Mouse (Mus musculus) bone marrow, adult 2 months (tissue): ENCODE measurements around the gene Ormdl1.

Source experiments
- CTCF ChIP-seq: fragments of 200-500 bp; IDR thresholded peaks from 2 replicates; pipeline ENCODE4 v1.5.1; 2011; ENCODE audit warnings: low read length, control low read depth; ENCODE audit not compliant: control insufficient read depth, insufficient read depth
- POLR2A ChIP-seq: fragments of 200-500 bp; IDR thresholded peaks from 2 replicates; pipeline ENCODE4 v1.6.1; 2011; ENCODE audit warnings: low read depth, mild to moderate bottlenecking, control low read depth, low read length, borderline replicate concordance; ENCODE audit not compliant: control insufficient read depth

- no peak for TF ChIP-seq POLR2A
- no peak for TF ChIP-seq CTCF
Measured at GRCm38 (mm10) chr1:53323254-53323653, 26.4 kb downstream of the Ormdl1 start.
